Mouse (Mus musculus) heart, adult 2 months (tissue): ENCODE data around the gene Zfp385a.

Source experiments
- CTCF ChIP-seq: fragments of 200-600 bp; IDR thresholded peaks from 2 replicates; pipeline ENCODE4 v1.8.1; 2022; ENCODE audit warnings: antibody characterized with exemption, mild to moderate bottlenecking, moderate library complexity
- POLR2A ChIP-seq: fragments of 200-500 bp; IDR thresholded peaks from 2 replicates; pipeline ENCODE4 v1.6.1; 2011; ENCODE audit warnings: mild to moderate bottlenecking, low read depth, low read length, control low read depth; ENCODE audit not compliant: insufficient read depth

DNA sequence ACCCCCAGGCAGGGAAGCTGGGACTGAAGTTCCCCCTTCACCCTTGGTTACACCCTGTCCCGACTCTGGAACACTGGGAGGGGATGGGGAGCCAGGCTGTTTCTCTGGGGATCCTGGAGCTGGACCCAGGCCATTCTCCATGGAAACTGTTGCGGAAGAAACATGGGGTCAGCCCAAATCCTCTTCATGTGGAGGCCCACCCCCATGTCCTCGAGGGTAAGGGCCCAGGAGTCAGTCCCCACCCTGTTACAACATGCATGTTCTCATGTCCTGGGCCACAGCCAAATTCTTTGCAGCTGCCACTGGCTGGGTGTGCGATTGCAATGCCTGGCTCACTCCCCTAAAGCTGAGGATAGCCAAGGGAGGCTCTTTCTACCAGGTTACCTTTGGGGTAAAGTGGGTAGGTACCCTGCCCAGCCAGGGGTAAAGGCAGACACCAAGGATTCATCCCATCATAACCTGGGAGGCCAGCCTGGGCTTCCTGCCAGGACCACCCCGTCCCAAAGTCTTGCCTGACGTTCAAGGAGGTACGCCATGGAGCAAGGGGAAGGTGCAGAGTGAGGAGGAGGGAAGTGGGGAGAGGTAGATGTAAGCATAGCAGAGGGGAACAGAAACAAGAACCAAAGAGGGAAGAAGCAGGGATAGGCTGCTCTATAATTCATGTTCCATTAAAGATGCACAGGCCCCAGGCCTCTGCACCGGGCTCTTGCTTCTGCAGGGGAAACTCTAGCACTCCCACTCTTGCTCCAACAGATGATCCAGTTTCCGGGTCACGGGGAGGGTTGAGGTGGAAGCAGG lies 23.7 kb downstream of the Zfp385a start:
- TF ChIP-seq POLR2A: peak; percentile 56; the same call in 1 of the 2 replicates
- no peak for TF ChIP-seq CTCF
